Mouse (Mus musculus) frontal cortex, adult 2 months (tissue): ENCODE results near the gene Olfr267. TPM values are rescaled to one million over a fixed set of nuclear protein-coding genes. Genes with fewer than 3 reads are reported as not detected.

ENCODE experiments used
- DNase-seq, 2 experiments: peaks; one replicate each; pipeline ENCODE4 v3.0.0; 2022; ENCODE audit warnings: low spot score in 1 of 2; ENCODE audit errors: extremely low spot score in 1 of 2
- polyA plus RNA-seq: library from polyadenylated mRNA; depleted of rRNA; stranded (reverse); fragments of >200 nt; gene quantifications from 2 replicates; pipeline ENCODE4 v1.2.3, GENCODE M21; 2012; rRNA removed

Gene Olfr267
- polyA plus RNA-seq = 0.38 and 0.40 TPM in 2 replicates

GRCm38 (mm10) chr4:58787616-58788015, at the start of gene Olfr267:
Gene Olfr267, minus strand, starts transcription at chr4:58787716.
- no peak for DNase-seq

GRCm38 (mm10) chr4:58832908-58833307, 45.4 kb upstream of the Olfr267 start:
- no peak for DNase-seq

- DNase-seq = no peak
Measured at GRCm38 (mm10) chr4:58825921-58826320, 38.4 kb upstream of the Olfr267 start.

GRCm38 (mm10) chr4:58786659-58787058, 857 bp downstream of the Olfr267 start:
- DNase-seq = no peak

- no peak for DNase-seq
Measured at GRCm38 (mm10) chr4:58763417-58763816, 24.1 kb downstream of the Olfr267 start.

GRCm38 (mm10) chr4:58749510-58749909, 38.0 kb downstream of the Olfr267 start:
- DNase-seq = peak in 1 of 2 experiments; percentile 37

- no peak for DNase-seq
Measured at GRCm38 (mm10) chr4:58749101-58749500, 38.4 kb downstream of the Olfr267 start.

- no peak for DNase-seq
Measured at GRCm38 (mm10) chr4:58745583-58746222, 41.8 kb downstream of the Olfr267 start.

GRCm38 (mm10) chr4:58736867-58737633, 50.5 kb downstream of the Olfr267 start:
- peak in 1 of 2 experiments; percentile 10 for DNase-seq

Other genes starting within 250 kb of the Olfr267 start
- 25.1 and 29.2 TPM in 2 replicates for gene Lpar1, start 233.8 kb downstream of the Olfr267 start, polyA plus RNA-seq
- 36.8 and 40.3 TPM in 2 replicates for gene Ecpas, start 125.0 kb upstream of the Olfr267 start, polyA plus RNA-seq
- gene Zkscan16, start 155.9 kb upstream of the Olfr267 start, polyA plus RNA-seq = 9.9 and 15.3 TPM in 2 replicates
- 1.1 and 1.3 TPM in 2 replicates for gene Ptgr1, start 199.4 kb upstream of the Olfr267 start, polyA plus RNA-seq
- 4.1 and 4.2 TPM in 2 replicates for gene Dnajc25, start 207.3 kb upstream of the Olfr267 start, polyA plus RNA-seq
- 0.10 TPM in 1 of 2 replicates, not detected in the other for gene Gm20503, start 215.5 kb upstream of the Olfr267 start, polyA plus RNA-seq
- 69.4 and 69.7 TPM in 2 replicates for gene Gng10, start 247.4 kb upstream of the Olfr267 start, polyA plus RNA-seq